Mouse (Mus musculus): Measurements from ENCODE around the gene Il1r2.

Gene Il1r2

GRCm38 (mm10) chr1:40073779-40074178, at the start of gene Il1r2:
Il1r2 (plus strand) TSS chr1:40074079.
- TF ChIP-seq GATA4 (IDR thresholded peaks at IDR 0.05; ENCODE audit: insufficient replicate concordance, low read length), result no peak

- TF ChIP-seq GATA4 (IDR thresholded peaks at IDR 0.05; ENCODE audit: insufficient replicate concordance, low read length), result no peak
These were observed 49.1 kb upstream of the Il1r2 start for GRCm38 (mm10) chr1:40024554-40025320.

- TF ChIP-seq GATA4 (IDR thresholded peaks at IDR 0.05; ENCODE audit: insufficient replicate concordance, low read length), result no peak
These were observed 48.5 kb upstream of the Il1r2 start for GRCm38 (mm10) chr1:40025416-40025815.

- TF ChIP-seq GATA4 (IDR thresholded peaks at IDR 0.05; ENCODE audit: insufficient replicate concordance, low read length), result no peak
These were observed 46.7 kb upstream of the Il1r2 start for GRCm38 (mm10) chr1:40027116-40027620.

- TF ChIP-seq GATA4 (IDR thresholded peaks at IDR 0.05; ENCODE audit: insufficient replicate concordance, low read length), result no peak
These were observed 45.5 kb upstream of the Il1r2 start for GRCm38 (mm10) chr1:40028207-40028998.

GRCm38 (mm10) chr1:40029597-40029996, 44.3 kb upstream of the Il1r2 start:
- no peak for TF ChIP-seq GATA4 (IDR thresholded peaks at IDR 0.05; ENCODE audit: insufficient replicate concordance, low read length)

- TF ChIP-seq GATA4 (IDR thresholded peaks at IDR 0.05; ENCODE audit: insufficient replicate concordance, low read length), result no peak
These were observed 43.4 kb upstream of the Il1r2 start for GRCm38 (mm10) chr1:40030287-40030975.

GRCm38 (mm10) chr1:40030976-40031356, 42.9 kb upstream of the Il1r2 start:
- no peak for TF ChIP-seq GATA4 (IDR thresholded peaks at IDR 0.05; ENCODE audit: insufficient replicate concordance, low read length)

GRCm38 (mm10) chr1:40031626-40032025, 42.3 kb upstream of the Il1r2 start:
- TF ChIP-seq GATA4 (IDR thresholded peaks at IDR 0.05; ENCODE audit: insufficient replicate concordance, low read length), result no peak

GRCm38 (mm10) chr1:40033315-40033714, 40.6 kb upstream of the Il1r2 start:
- no peak for TF ChIP-seq GATA4 (IDR thresholded peaks at IDR 0.05; ENCODE audit: insufficient replicate concordance, low read length)

- no peak for TF ChIP-seq GATA4 (IDR thresholded peaks at IDR 0.05; ENCODE audit: insufficient replicate concordance, low read length)
These were observed 40.0 kb upstream of the Il1r2 start for GRCm38 (mm10) chr1:40033743-40034420.

- no peak for TF ChIP-seq GATA4 (IDR thresholded peaks at IDR 0.05; ENCODE audit: insufficient replicate concordance, low read length)
These were observed 36.0 kb upstream of the Il1r2 start for GRCm38 (mm10) chr1:40037831-40038230.

GRCm38 (mm10) chr1:40045686-40046085, 28.2 kb upstream of the Il1r2 start:
- no peak for TF ChIP-seq GATA4 (IDR thresholded peaks at IDR 0.05; ENCODE audit: insufficient replicate concordance, low read length)

GRCm38 (mm10) chr1:40046600-40046999, 27.3 kb upstream of the Il1r2 start:
- TF ChIP-seq GATA4 (IDR thresholded peaks at IDR 0.05; ENCODE audit: insufficient replicate concordance, low read length), result no peak

GRCm38 (mm10) chr1:40051157-40051556, 22.7 kb upstream of the Il1r2 start:
- no peak for TF ChIP-seq GATA4 (IDR thresholded peaks at IDR 0.05; ENCODE audit: insufficient replicate concordance, low read length)
